Mouse (Mus musculus) MEL (cell line): ENCODE data around the gene Psmb11. TPM values are rescaled to one million over a fixed set of nuclear protein-coding genes. Genes with fewer than 3 reads are reported as not detected.
A peak's percentile ranks its signal among the peaks of the same experiment; 100 is the strongest.

ENCODE experiments used
- DNase-seq: peaks from one replicate; pipeline ENCODE4 v3.0.0; 2011; ENCODE audit warnings: low read depth, low spot score
- H3K27ac ChIP-seq: 2 replicates; pipeline ENCODE4 v1.5.1; 2012; ENCODE audit warnings: low read depth, mild to moderate bottlenecking, control low read depth, low read length, moderate library complexity; ENCODE audit not compliant: control insufficient read depth
- H3K27me3 ChIP-seq, 2 experiments: fragments of 150-350 bp in 1 of 2; sonication (generic) in 1 of 2; 2 replicates each; pipeline ENCODE4 v1.6.1; 2012; ENCODE audit warnings: low read length in 2 of 2, mild to moderate bottlenecking in 2 of 2, improper control_type of control experiment in 1 of 2, moderate library complexity in 1 of 2; ENCODE audit not compliant: insufficient read depth in 2 of 2, control insufficient read depth in 1 of 2
- H3K36me3 ChIP-seq, 2 experiments: 2 replicates each; pipeline ENCODE4 v1.6.1; 2012 to 2014; ENCODE audit warnings: low read length in 2 of 2, improper control_type of control experiment in 1 of 2, inconsistent platforms in 1 of 2, mild to moderate bottlenecking in 1 of 2; ENCODE audit not compliant: insufficient read depth in 2 of 2, control insufficient read depth in 1 of 2
- H3K4me1 ChIP-seq, 2 experiments: fragments of 150-350 bp in 1 of 2; sonication (generic) in 1 of 2; 2 replicates each; pipeline ENCODE4 v1.6.1; 2012; ENCODE audit warnings: low read length in 2 of 2, improper control_type of control experiment in 1 of 2, mild to moderate bottlenecking in 1 of 2; ENCODE audit not compliant: insufficient read depth in 2 of 2, control insufficient read depth in 1 of 2
- H3K4me3 ChIP-seq, 2 experiments: fragments of 150-350 bp in 1 of 2; sonication (generic) in 1 of 2; 2 replicates each; pipeline ENCODE4 v1.5.1; 2012; ENCODE audit warnings: low read depth in 2 of 2, low read length in 2 of 2, mild to moderate bottlenecking in 2 of 2, moderate library complexity in 2 of 2, control low read depth in 1 of 2, improper control_type of control experiment in 1 of 2; ENCODE audit not compliant: control insufficient read depth in 1 of 2, insufficient read depth in 1 of 2
- H3K79me2 ChIP-seq: 2 replicates; pipeline ENCODE4 v1.6.1; 2012; ENCODE audit warnings: mild to moderate bottlenecking, low read length, moderate library complexity; ENCODE audit not compliant: control insufficient read depth, poor library complexity, insufficient read depth
- H3K9ac ChIP-seq: 2 replicates; pipeline ENCODE4 v1.6.1; 2012; ENCODE audit warnings: low read depth, mild to moderate bottlenecking, control low read depth, low read length, moderate library complexity; ENCODE audit not compliant: control insufficient read depth, poor library complexity, severe bottlenecking
- H3K9me3 ChIP-seq: fragments of 150-350 bp; sonication (generic); replicated peaks from 2 replicates; pipeline ENCODE4 v1.6.1; 2012; ENCODE audit warnings: mild to moderate bottlenecking, low read length, improper control_type of control experiment, moderate library complexity; ENCODE audit not compliant: insufficient read depth
- BHLHE40 ChIP-seq: IDR thresholded peaks from 2 replicates; pipeline ENCODE4 v1.6.1; 2012; ENCODE audit warnings: low read depth, mild to moderate bottlenecking, inconsistent platforms, low read length, improper control_type of control experiment, borderline replicate concordance
- CHD2 ChIP-seq: IDR thresholded peaks from 2 replicates; pipeline ENCODE4 v1.6.1; 2011; ENCODE audit warnings: low read length, improper control_type of control experiment
- CTCF ChIP-seq, 3 experiments: IDR thresholded peaks in 2 of 3; conservative IDR thresholded peaks in 1 of 3; 2 replicates each; pipeline ENCODE4 v1.5.1; 2011 to 2012; ENCODE audit warnings: low read length in 3 of 3, low read depth in 2 of 3, mild to moderate bottlenecking in 2 of 3, improper control_type of control experiment in 1 of 3, inconsistent platforms in 1 of 3, mixed read lengths in 1 of 3, moderate library complexity in 1 of 3; ENCODE audit not compliant: control insufficient read depth in 1 of 3, insufficient read depth in 1 of 3, poor library complexity in 1 of 3, severe bottlenecking in 1 of 3
- ELF1 ChIP-seq: IDR thresholded peaks from 2 replicates; pipeline ENCODE4 v1.6.1; 2014; ENCODE audit warnings: low read depth, mild to moderate bottlenecking, inconsistent platforms, low read length, improper control_type of control experiment, moderate library complexity
- EP300 ChIP-seq, 2 experiments: IDR thresholded peaks; 2 replicates each; pipeline ENCODE4 v1.6.1; 2011; ENCODE audit warnings: improper control_type of control experiment in 2 of 2, low read length in 2 of 2, low read depth in 1 of 2, mild to moderate bottlenecking in 1 of 2
- ETS1 ChIP-seq: IDR thresholded peaks from 2 replicates; pipeline ENCODE4 v1.6.1; 2012; ENCODE audit warnings: low read depth, mild to moderate bottlenecking, inconsistent platforms, low read length, improper control_type of control experiment, moderate library complexity
- GATA1 ChIP-seq: IDR thresholded peaks from 2 replicates; pipeline ENCODE4 v1.6.1; 2011; ENCODE audit warnings: low read depth, low read length, improper control_type of control experiment
- HCFC1 ChIP-seq: IDR thresholded peaks from 2 replicates; pipeline ENCODE4 v1.6.1; 2012; ENCODE audit warnings: low read depth, mild to moderate bottlenecking, inconsistent platforms, low read length, improper control_type of control experiment, moderate library complexity
- KAT2A ChIP-seq: conservative IDR thresholded peaks from 2 replicates; pipeline ENCODE4 v1.6.1; 2012; ENCODE audit warnings: low read depth, low read length, improper control_type of control experiment, inconsistent platforms
- MAFK ChIP-seq: IDR thresholded peaks from 2 replicates; pipeline ENCODE4 v1.6.1; 2011; ENCODE audit warnings: low read depth, mild to moderate bottlenecking, low read length, improper control_type of control experiment, borderline replicate concordance
- MAZ ChIP-seq: IDR thresholded peaks from 2 replicates; pipeline ENCODE4 v1.6.1; 2012; ENCODE audit warnings: low read depth, mild to moderate bottlenecking, inconsistent platforms, low read length, improper control_type of control experiment
- MXI1 ChIP-seq: IDR thresholded peaks from 2 replicates; pipeline ENCODE4 v1.6.1; 2011; ENCODE audit warnings: mild to moderate bottlenecking, low read depth, low read length, improper control_type of control experiment
- MYC ChIP-seq: IDR thresholded peaks from 2 replicates; pipeline ENCODE4 v1.6.1; 2011; ENCODE audit warnings: low read depth, mild to moderate bottlenecking, low read length, improper control_type of control experiment, moderate library complexity
- NELFE ChIP-seq: IDR thresholded peaks from 2 replicates; pipeline ENCODE4 v1.6.1; 2011; ENCODE audit warnings: low read depth, low read length, improper control_type of control experiment
- NRF1 ChIP-seq: IDR thresholded peaks from 2 replicates; pipeline ENCODE4 v1.6.1; 2014; ENCODE audit warnings: low read depth, mild to moderate bottlenecking, inconsistent platforms, low read length, improper control_type of control experiment, moderate library complexity; ENCODE audit not compliant: poor library complexity, insufficient read depth, severe bottlenecking
- POLR2A ChIP-seq, 2 experiments: IDR thresholded peaks; 2 replicates each; pipeline ENCODE4 v1.6.1; 2011 to 2012; ENCODE audit warnings: low read length in 2 of 2, mild to moderate bottlenecking in 2 of 2, control low read depth in 1 of 2, improper control_type of control experiment in 1 of 2, low read depth in 1 of 2, moderate library complexity in 1 of 2; ENCODE audit not compliant: control insufficient read depth in 1 of 2, insufficient read depth in 1 of 2, poor library complexity in 1 of 2
- POLR2AphosphoS2 ChIP-seq: IDR thresholded peaks from 2 replicates; pipeline ENCODE4 v1.6.1; 2011; ENCODE audit warnings: low read length, improper control_type of control experiment
- POLR2AphosphoS5 ChIP-seq: IDR thresholded peaks from 2 replicates; pipeline ENCODE4 v1.6.1; 2012; ENCODE audit warnings: low read depth, borderline replicate concordance, mild to moderate bottlenecking, inconsistent platforms, low read length, moderate library complexity, mixed read lengths
- RCOR1 ChIP-seq: IDR thresholded peaks from 2 replicates; pipeline ENCODE4 v1.6.1; 2012; ENCODE audit warnings: low read depth, mild to moderate bottlenecking, inconsistent platforms, low read length, improper control_type of control experiment
- SIN3A ChIP-seq: IDR thresholded peaks from 2 replicates; pipeline ENCODE4 v1.6.1; 2012; ENCODE audit warnings: low read length, improper control_type of control experiment, inconsistent platforms
- SMC3 ChIP-seq: IDR thresholded peaks from 2 replicates; pipeline ENCODE4 v1.6.1; 2011; ENCODE audit warnings: low read depth, low read length, improper control_type of control experiment
- TBP ChIP-seq: IDR thresholded peaks from 2 replicates; pipeline ENCODE4 v1.8.0; 2011; ENCODE audit warnings: low read depth, low read length, improper control_type of control experiment
- TCF12 ChIP-seq: IDR thresholded peaks from 2 replicates; pipeline ENCODE4 v1.6.1; 2014; ENCODE audit warnings: low read depth, mild to moderate bottlenecking, inconsistent platforms, low read length, improper control_type of control experiment, moderate library complexity
- USF1 ChIP-seq: IDR thresholded peaks from 2 replicates; pipeline ENCODE4 v1.6.1; 2014; ENCODE audit warnings: low read depth, mild to moderate bottlenecking, inconsistent platforms, low read length, improper control_type of control experiment, moderate library complexity
- USF2 ChIP-seq, 2 experiments: IDR thresholded peaks; 2 replicates each; pipeline ENCODE4 v1.6.1; 2011 to 2012; ENCODE audit warnings: improper control_type of control experiment in 2 of 2, low read length in 2 of 2, borderline replicate concordance in 1 of 2, inconsistent platforms in 1 of 2, low read depth in 1 of 2, mild to moderate bottlenecking in 1 of 2; ENCODE audit not compliant: insufficient read depth in 1 of 2
- ZC3H11A ChIP-seq: IDR thresholded peaks from 2 replicates; pipeline ENCODE4 v1.6.1; 2012; ENCODE audit warnings: low read depth, mild to moderate bottlenecking, inconsistent platforms, low read length, improper control_type of control experiment
- ZMIZ1 ChIP-seq: IDR thresholded peaks from 2 replicates; pipeline ENCODE4 v1.6.1; 2012; ENCODE audit warnings: low read depth, mild to moderate bottlenecking, inconsistent platforms, low read length, improper control_type of control experiment, moderate library complexity
- polyA plus RNA-seq, 2 experiments: library from polyadenylated mRNA; stranded (reverse) in 1 of 2; unstranded in 1 of 2; fragments of >175 nt in 1 of 2; fragments of >200 nt in 1 of 2; gene quantifications; 2 replicates each; pipeline versions ENCODE4 v1.2.1 to v1.2.4; 2012; ENCODE audit warnings: low replicate concordance in 2 of 2, low read depth in 1 of 2; ENCODE audit not compliant: insufficient read length in 2 of 2, insufficient read depth in 1 of 2, missing spikeins in 1 of 2
- total RNA-seq: library from RNA; depleted of rRNA; stranded (reverse); fragments of 300-350 nt; gene quantifications from 2 replicates; pipeline ENCODE4 v1.2.3, GENCODE M21; 2012

The Psmb11 gene
- total and polyA plus RNA-seq, 3 experiments: 0.06 TPM; not detected in 2

- peak; percentile 95 for DNase-seq
Observed at GRCm38 (mm10) chr14:54617897-54618365, 3.3 kb upstream of the Psmb11 start, which contains the start of gene Psmb5. Psmb5 (minus strand) TSS chr14:54618022.

DNA sequence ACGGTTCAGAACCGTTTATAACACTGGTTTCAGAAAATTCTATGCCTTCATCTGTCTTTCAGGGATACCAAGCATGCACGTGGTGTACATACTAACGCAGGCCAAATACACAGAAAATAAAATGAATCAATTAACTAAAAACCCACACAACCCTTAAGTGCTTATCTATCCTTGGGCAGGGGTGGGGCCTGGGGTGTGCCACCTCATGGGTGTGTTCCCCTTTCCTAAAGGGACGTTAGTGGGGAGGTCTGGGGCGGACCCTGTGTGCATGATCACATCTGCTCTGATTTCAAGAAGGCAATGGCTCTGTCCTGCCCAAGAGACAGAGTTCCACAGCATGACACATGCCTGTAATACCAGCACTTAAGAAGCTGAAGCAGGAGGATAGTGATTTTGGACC is 2.1 kb downstream of the Psmb11 start:
- DNase-seq: peak; percentile 81
- no peaks in the 10 kb centered on the region for H3K27me3 ChIP-seq
- H3K79me2 ChIP-seq: no peaks in the 10 kb centered on the region
- H3K9me3 ChIP-seq: no peaks in the 10 kb centered on the region
- H3K36me3 ChIP-seq: peaks cover 0 to 3% of the 10 kb centered on the region in 2 experiments; a peak in 2 of 4 replicates
- no peak overlapping the region for H3K4me3 ChIP-seq
- TF ChIP-seq GATA1 (peak; percentile 44; the same call in 1 of the 2 replicates), MXI1 (no peak), USF1 (0 out of 2 replicates have a peak, but pooled peaks have one; percentile 13), MAZ (no peak), POLR2A (IDR thresholded peaks at IDR 0.05; ENCODE audit: control insufficient read depth in 1 of 2, insufficient read depth in 1 of 2, low read depth in 1 of 2, low read length in 2 of 2, poor library complexity in 1 of 2) (no peak), SIN3A (peak; percentile 55; the same call in 1 of the 2 replicates), POLR2AphosphoS5 (no peak), MYC (0 out of 2 replicates have a peak, but pooled peaks have one; percentile 54), MAFK (no peak), ETS1 (peak; percentile 34; the same call in 1 of the 2 replicates), EP300 (IDR thresholded peaks at IDR 0.05; ENCODE audit: low read depth in 1 of 2, low read length in 2 of 2) (peak; percentile 36 to 73; a peak in 2 of 4 replicates), TCF12 (no peak; the same call in 1 of the 2 replicates), RCOR1 (peak; percentile 87), USF2 (IDR thresholded peaks at IDR 0.05; ENCODE audit: borderline replicate concordance in 1 of 2, insufficient read depth in 1 of 2, low read depth in 1 of 2, low read length in 2 of 2) (no peak), POLR2AphosphoS2 (no peak), BHLHE40 (peak; percentile 35; the same call in 1 of the 2 replicates), SMC3 (no peak), HCFC1 (0 out of 2 replicates have a peak, but pooled peaks have one; percentile 36)
- peaks cover 2 to 11% of the 10 kb centered on the region in 2 experiments; a peak in 3 of 4 replicates for H3K4me1 ChIP-seq
- H3K27ac ChIP-seq: no peak overlapping the region
- H3K9ac ChIP-seq: no peak overlapping the region

More at GRCm38 (mm10) chr14:54617897-54618365, 3.3 kb upstream of the Psmb11 start, which contains the start of gene Psmb5:
- Histone ChIP-seq H3K4me1 (peaks cover 0 to 6% of the 10 kb centered on the region in 2 experiments; a peak in 3 of 4 replicates), H3K79me2 (peaks cover 15% of the 10 kb centered on the region), H3K36me3 (peaks cover 0 to 8% of the 10 kb centered on the region in 2 experiments; a peak in 2 of 4 replicates), H3K27me3 (no peaks in the 10 kb centered on the region), H3K27ac (peak within 1 kb of the TSS; percentile 81), H3K9me3 (no peaks in the 10 kb centered on the region), H3K4me3 (peak within 1 kb of the TSS; percentile 80 to 82), H3K9ac (peak within 1 kb of the TSS; percentile 83)
- no peak for TF ChIP-seq MAFK
- peak; percentile 69; the same call in 1 of the 2 replicates for TF ChIP-seq SIN3A
- no peak for TF ChIP-seq POLR2AphosphoS2
- no peak for TF ChIP-seq BHLHE40
- TF ChIP-seq CTCF (IDR thresholded peaks at IDR 0.05 in 2 of 3, conservative IDR thresholded peaks at IDR 0.05 in 1 of 3; ENCODE audit: control insufficient read depth in 1 of 3, insufficient read depth in 1 of 3, low read depth in 2 of 3, low read length in 3 of 3, poor library complexity in 1 of 3, severe bottlenecking in 1 of 3): no peak
- TF ChIP-seq TCF12: peak; percentile 33; the same call in 1 of the 2 replicates
- TF ChIP-seq NRF1: peak; percentile 65
- TF ChIP-seq HCFC1: peak; percentile 92
- TF ChIP-seq POLR2A (IDR thresholded peaks at IDR 0.05; ENCODE audit: control insufficient read depth in 1 of 2, insufficient read depth in 1 of 2, low read depth in 1 of 2, low read length in 2 of 2, poor library complexity in 1 of 2): peak in 1 of 2 experiments; percentile 77; a peak in 3 of 4 replicates
- TF ChIP-seq CHD2: no peak
- peak; percentile 91 for TF ChIP-seq KAT2A
- no peak for TF ChIP-seq ZC3H11A
- TF ChIP-seq USF2 (IDR thresholded peaks at IDR 0.05; ENCODE audit: borderline replicate concordance in 1 of 2, insufficient read depth in 1 of 2, low read depth in 1 of 2, low read length in 2 of 2): no peak
- TF ChIP-seq ZMIZ1: no peak
- TF ChIP-seq TBP: peak; percentile 70
- TF ChIP-seq NELFE: peak; percentile 68
- peak; percentile 89 for TF ChIP-seq RCOR1
- TF ChIP-seq MXI1: no peak
- no peak for TF ChIP-seq SMC3
- TF ChIP-seq ELF1: peak; percentile 77
